Mouse (Mus musculus): ENCODE results near the gene Cd63.

GRCm38 (mm10) chr10:128923935-128924334 lies 23.1 kb downstream of the Cd63 start, which contains the start of gene Bloc1s1:
- TF ChIP-seq CTCF (IDR thresholded peaks at IDR 0.05; ENCODE audit: insufficient read depth, low read depth, low read length) = no peak
- no peak for TF ChIP-seq POLR2A (IDR thresholded peaks at IDR 0.05; ENCODE audit: insufficient read depth, low read depth, low read length)
